ENCODE assay signal across 8 mouse cellular contexts in genomic region chr4:155150276-155151113, GRCm38 (mm10).
DNase-seq lines count a peak whose midpoint lies in the region; ATAC-seq and TF ChIP-seq lines count a peak whose summit lies in the region.

No protein-coding gene starts in this region.

- WGBS in forebrain, embryonic 16.5 days = 7% methylated on average over 58 of the region's 73 CpGs

- no peak for TF ChIP-seq CTCF in brain, embryonic 14.5 days (IDR thresholded peaks at IDR 0.05; ENCODE audit: borderline replicate concordance, extremely low read depth, insufficient read depth, insufficient read length)

- ATAC-seq in CD4-positive, CD25-positive, alpha-beta regulatory T cell, adult 4 months = peak; percentile 91
- ATAC-seq in forebrain, embryonic 16.5 days = peak; percentile 85
- peak; percentile 58 to 73 for ATAC-seq in hematopoietic stem cell, adult 5-6 weeks (replicated peaks in 1 of 2; ENCODE audit: insufficient read depth in 1 of 2, low FRiP score in 2 of 2, low TSS enrichment in 1 of 2, low read depth in 1 of 2, poor library complexity in 2 of 2, severe bottlenecking in 2 of 2)

- H3K27me3 ChIP-seq in forebrain, embryonic 16.5 days (replicated peaks; ENCODE audit: control insufficient read depth, insufficient read depth, low read length) = no peaks in the 10 kb centered on the region

- H3K4me2 ChIP-seq in forebrain, embryonic 16.5 days (ENCODE audit: low read length) = peak overlapping the region; percentile 85

- H3K4me3 ChIP-seq in forebrain, embryonic 16.5 days (replicated peaks; ENCODE audit: low read length) = peak overlapping the region; percentile 45

- H3K9me3 ChIP-seq in forebrain, embryonic 16.5 days (ENCODE audit: control insufficient read depth, low read length) = no peaks in the 10 kb centered on the region

- peak overlapping the region; percentile 69 for H3K9ac ChIP-seq in forebrain, embryonic 16.5 days (replicated peaks; ENCODE audit: low read depth, low read length)

- TF ChIP-seq POLR2A in brain, embryonic 14.5 days (IDR thresholded peaks at IDR 0.05; ENCODE audit: borderline replicate concordance, extremely low read depth, insufficient read depth, insufficient read length, poor library complexity, severe bottlenecking) = 0 out of 2 replicates have a peak, but pooled peaks have one; percentile 35

- no peak overlapping the region for H3K27ac ChIP-seq in forebrain, embryonic 16.5 days (ENCODE audit: low read length)

- peak; percentile 75 for DNase-seq in brain, embryonic 14.5 days (ENCODE audit: low read depth)
- DNase-seq in layer of hippocampus, postnatal 25 days (ENCODE audit: extremely low spot score in 1 of 2, low spot score in 1 of 2) = peak; percentile 47 to 53
- peak; percentile 95 for DNase-seq in lung, postnatal 36 days
- DNase-seq in retina, embryonic 14.5 days (ENCODE audit: low spot score) = peak; percentile 78
- peak; percentile 90 for DNase-seq in thymus, postnatal 25 days

- peaks cover 12% of the 10 kb centered on the region for H3K4me1 ChIP-seq in forebrain, embryonic 16.5 days (replicated peaks; ENCODE audit: control insufficient read depth, insufficient read depth, low read length)

- no peaks in the 10 kb centered on the region for H3K36me3 ChIP-seq in forebrain, embryonic 16.5 days (ENCODE audit: control insufficient read depth, insufficient read depth)
